Mouse (Mus musculus): Measurements from ENCODE around the gene Pkd1.

DNA sequence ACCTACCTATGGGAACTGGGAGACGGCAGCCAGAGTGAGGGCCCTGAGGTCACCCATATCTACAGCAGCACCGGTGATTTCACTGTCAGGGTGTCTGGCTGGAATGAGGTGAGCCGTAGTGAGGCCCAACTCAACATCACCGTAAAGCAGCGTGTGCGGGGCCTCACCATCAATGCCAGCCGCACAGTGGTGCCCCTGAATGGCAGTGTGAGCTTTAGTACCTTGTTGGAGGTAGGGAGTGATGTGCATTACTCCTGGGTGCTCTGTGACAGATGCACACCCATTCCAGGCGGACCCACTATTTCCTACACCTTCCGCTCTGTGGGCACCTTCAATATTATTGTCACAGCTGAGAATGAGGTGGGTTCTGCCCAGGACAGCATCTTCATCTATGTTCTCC lies 24.2 kb downstream of the Pkd1 start:
- TF ChIP-seq EP300 (IDR thresholded peaks at IDR 0.05; ENCODE audit: insufficient read depth, low read depth, low read length), result no peak
- no peak for TF ChIP-seq POLR2A (IDR thresholded peaks at IDR 0.05; ENCODE audit: insufficient read depth, low read length)
- no peak for TF ChIP-seq CTCF (IDR thresholded peaks at IDR 0.05; ENCODE audit: low read depth, low read length)
